Mouse (Mus musculus) left cerebral cortex, postnatal 4 days (tissue): ENCODE results near the gene Gm17545. TPM values are rescaled to one million over a fixed set of nuclear protein-coding genes. Genes with fewer than 3 reads are reported as not detected.

Experiments used
- DNase-seq: peaks from one replicate; pipeline ENCODE4 v3.0.0-alpha.2; 2022
- intact Hi-C: fragments of 180-260 bp; cut with DNase I; formaldehyde crosslinking; loops from one replicate; pipeline ENCODE4 v1.15.1; 2025
- total RNA-seq, 2 experiments: library from RNA; stranded (reverse); gene quantifications; 2 replicates each; pipeline ENCODE4 v1.2.3; 2021

Gm17545 gene
- total RNA-seq, 2 experiments from 2014 or later, result not detected

GRCm38 (mm10) chr9:22484562-22485308, 30.6 kb downstream of the Gm17545 start:
- intact Hi-C loops, result no loop called here
- DNase-seq, result no peak

- intact Hi-C loops, result no loop called here
- DNase-seq, result no peak
Observed at GRCm38 (mm10) chr9:22486211-22486610, 32.1 kb downstream of the Gm17545 start.

DNA sequence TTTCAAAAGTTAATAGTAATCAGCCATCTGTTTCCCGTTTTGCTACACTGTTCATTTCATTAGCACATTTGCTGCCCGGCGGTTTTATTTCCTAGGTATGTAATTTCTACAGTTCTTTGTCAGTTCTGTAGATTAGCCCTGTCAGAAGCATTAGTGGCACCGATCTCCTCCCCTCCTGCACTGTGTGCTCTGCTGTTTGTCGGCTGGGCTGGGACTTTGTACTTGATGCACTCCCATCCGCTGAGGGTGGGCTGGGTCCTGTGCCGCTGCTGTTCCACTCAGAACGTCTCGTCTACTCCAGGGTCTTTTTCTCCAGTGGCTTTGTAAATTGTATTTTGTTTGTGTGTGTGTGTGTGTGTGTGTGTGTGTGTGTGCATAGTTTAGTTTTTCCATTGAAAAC, 34.9 kb downstream of the Gm17545 start:
- DNase-seq, result no peak
- intact Hi-C loops, result no loop called here

GRCm38 (mm10) chr9:22494203-22494807, 40.2 kb downstream of the Gm17545 start:
- intact Hi-C loops, result no loop called here
- no peak for DNase-seq

GRCm38 (mm10) chr9:22495133-22495532, 41.0 kb downstream of the Gm17545 start:
- DNase-seq, result no peak
- intact Hi-C loops, result no loop called here

- intact Hi-C loops, result no loop called here
- no peak for DNase-seq
Observed at GRCm38 (mm10) chr9:22497021-22497767, 43.1 kb downstream of the Gm17545 start.

DNA sequence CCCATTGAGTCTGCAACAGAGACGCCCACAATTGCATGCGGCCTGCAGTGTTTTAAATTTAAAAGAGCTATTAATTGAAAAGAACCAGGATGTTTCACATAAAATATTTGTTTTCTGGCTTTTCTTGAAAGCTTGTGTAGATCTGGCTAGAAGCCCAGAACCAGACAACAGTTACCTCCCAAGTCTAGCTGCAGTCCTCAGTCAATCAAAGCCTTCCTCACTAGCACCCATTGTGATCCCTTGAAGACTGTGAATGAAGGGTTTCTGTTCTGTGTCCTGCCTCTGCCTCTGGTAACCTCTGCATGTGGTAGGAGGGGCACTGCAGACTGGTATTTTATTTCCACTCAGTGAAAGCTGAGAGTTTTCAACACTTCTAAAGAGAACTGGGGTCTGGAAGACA, 48.9 kb downstream of the Gm17545 start:
- no peak for DNase-seq
- intact Hi-C loops, result no loop called here

- DNase-seq, result no peak
- intact Hi-C loops, result no loop called here
Observed at GRCm38 (mm10) chr9:22503581-22503980, 49.5 kb downstream of the Gm17545 start.

DNA sequence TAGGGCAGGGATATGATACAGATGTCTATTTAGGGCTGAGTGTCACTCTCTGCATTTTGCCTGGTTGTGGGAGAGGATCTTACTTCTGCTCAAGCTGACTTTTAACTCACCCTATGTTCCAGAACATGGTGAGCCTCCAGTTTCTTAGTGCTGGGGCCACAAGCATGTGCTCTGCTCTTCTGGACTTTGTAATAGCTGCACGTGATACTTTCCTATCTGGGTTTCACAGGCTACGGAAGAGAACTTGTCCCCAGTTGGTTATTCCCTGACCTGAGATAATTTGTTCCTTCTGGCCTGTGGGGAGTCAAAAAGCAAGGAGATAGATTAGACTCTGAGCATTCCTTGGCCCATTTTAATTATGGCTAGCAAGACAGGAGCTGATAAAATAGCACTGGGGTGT, 51.5 kb downstream of the Gm17545 start:
- DNase-seq, result no peak
- intact Hi-C loops, result no loop called here

Other genes starting within 250 kb of the Gm17545 start
- 10 to 100 TPM; 12.8 to 13.7 TPM for gene Zfp809, start 228.6 kb upstream of the Gm17545 start, total RNA-seq
- gene Zfp599, start 194.4 kb upstream of the Gm17545 start, total RNA-seq, result 1 to 10 TPM; 5.0 to 6.2 TPM
- gene Zfp810, start 146.6 kb upstream of the Gm17545 start, total RNA-seq, result 10 to 100 TPM; 24.3 to 24.6 TPM
- 1 to 10 TPM; 5.3 to 5.5 TPM for gene Anln, start 65.1 kb upstream of the Gm17545 start, total RNA-seq
- gene 9530077C05Rik, start 42.8 kb upstream of the Gm17545 start, total RNA-seq, result 10 to 100 TPM; 10.1 to 10.3 TPM
- 10 to 100 TPM; 55.9 to 58.6 TPM for gene Rp9, start 15.5 kb downstream of the Gm17545 start, total RNA-seq
- 10 to 100 TPM; 26.8 to 31.2 TPM for gene Bbs9, start 21.4 kb downstream of the Gm17545 start, total RNA-seq